Mouse (Mus musculus) inflammation-experienced regulatory T-cells, adult 6 months (primary cell): Measurements from ENCODE around the gene Sf3a2. TPM values are rescaled to one million over a fixed set of nuclear protein-coding genes. Genes with fewer than 3 reads are reported as not detected.
"Not testable (repeated sequence)": the region's sequence is repeated elsewhere in the genome, so short reads cannot be mapped to it uniquely, and the experiment has no call there.

Experiments
- ATAC-seq: one replicate; pipeline ENCODE4 v1.8.0; 2017
- polyA plus RNA-seq, 3 experiments: library from polyadenylated mRNA; unstranded; fragments of 100-300 nt; shearing (Covaris generic); gene quantifications; one replicate each; pipeline ENCODE4 v1.2.1; 2017

Sf3a2 gene
- polyA plus RNA-seq, 3 experiments from 2014 or later = 12.1 to 22.6 (median 17.8) TPM

GRCm38 (mm10) chr10:80805322-80805721 lies 7.3 kb downstream of the Sf3a2 start:
- ATAC-seq = no peak

GRCm38 (mm10) chr10:80805925-80806324 lies 7.9 kb downstream of the Sf3a2 start:
- peak; percentile 65 for ATAC-seq

GRCm38 (mm10) chr10:80806341-80807056 lies 8.5 kb downstream of the Sf3a2 start:
- ATAC-seq = no peak

- ATAC-seq = peak; percentile 68
Measured at GRCm38 (mm10) chr10:80807057-80807627, 9.1 kb downstream of the Sf3a2 start.

- no peak for ATAC-seq
Measured at GRCm38 (mm10) chr10:80808099-80808984, 10.3 kb downstream of the Sf3a2 start.

GRCm38 (mm10) chr10:80808985-80809632 lies 11.1 kb downstream of the Sf3a2 start:
- no peak for ATAC-seq

GRCm38 (mm10) chr10:80810084-80810483 lies 12.1 kb downstream of the Sf3a2 start:
- ATAC-seq = no peak

- ATAC-seq = no peak
Measured at GRCm38 (mm10) chr10:80812391-80813041, 14.5 kb downstream of the Sf3a2 start.

- no peak for ATAC-seq
Measured at GRCm38 (mm10) chr10:80813366-80813765, 15.4 kb downstream of the Sf3a2 start, which contains the start of gene Jsrp1. Gene Jsrp1, minus strand, starts transcription at chr10:80813498.

- no peak for ATAC-seq
Measured at GRCm38 (mm10) chr10:80814800-80815199, 16.8 kb downstream of the Sf3a2 start.

GRCm38 (mm10) chr10:80816303-80816702 lies 18.3 kb downstream of the Sf3a2 start:
- not testable (repeated sequence) for ATAC-seq

- ATAC-seq = no peak
Measured at GRCm38 (mm10) chr10:80817164-80817563, 19.2 kb downstream of the Sf3a2 start.

- ATAC-seq = not testable (repeated sequence)
Measured at GRCm38 (mm10) chr10:80817955-80818354, 20.0 kb downstream of the Sf3a2 start.

GRCm38 (mm10) chr10:80818599-80819281 lies 20.7 kb downstream of the Sf3a2 start:
- no peak for ATAC-seq

GRCm38 (mm10) chr10:80819406-80819805 lies 21.4 kb downstream of the Sf3a2 start:
- no peak for ATAC-seq

- no peak for ATAC-seq
Measured at GRCm38 (mm10) chr10:80821991-80822390, 24.0 kb downstream of the Sf3a2 start.

GRCm38 (mm10) chr10:80822528-80822927 lies 24.5 kb downstream of the Sf3a2 start:
- no peak for ATAC-seq

- no peak for ATAC-seq
Measured at GRCm38 (mm10) chr10:80823316-80823715, 25.3 kb downstream of the Sf3a2 start.

- no peak for ATAC-seq
Measured at GRCm38 (mm10) chr10:80823847-80824643, 26.0 kb downstream of the Sf3a2 start.

GRCm38 (mm10) chr10:80824827-80825226 lies 26.8 kb downstream of the Sf3a2 start:
- no peak for ATAC-seq
